Mouse (Mus musculus) kidney, postnatal 4 days (tissue): Measurements from ENCODE around the gene Terb1.

ENCODE experiments used
- DNase-seq, 2 experiments: peaks; one replicate each; pipeline ENCODE4 v3.0.0; 2021; ENCODE audit warnings: mixed read lengths in 2 of 2

The Terb1 gene

GRCm38 (mm10) chr8:104509061-104510006 lies at the start of gene Terb1:
TSS of gene Terb1 (minus strand) at chr8:104509910.
- DNase-seq = peak; percentile 70 to 79

- no peak for DNase-seq
These were observed 47.5 kb upstream of the Terb1 start for GRCm38 (mm10) chr8:104557226-104557625.

- DNase-seq = no peak
These were observed 45.5 kb upstream of the Terb1 start for GRCm38 (mm10) chr8:104555191-104555590.

GRCm38 (mm10) chr8:104543440-104544045 lies 33.8 kb upstream of the Terb1 start:
- DNase-seq = no peak

GRCm38 (mm10) chr8:104542160-104542559 lies 32.5 kb upstream of the Terb1 start:
- DNase-seq = no peak

- no peak for DNase-seq
These were observed 31.8 kb upstream of the Terb1 start for GRCm38 (mm10) chr8:104541515-104541880.

GRCm38 (mm10) chr8:104540710-104541514 lies 31.2 kb upstream of the Terb1 start:
- peak; percentile 31 to 42 for DNase-seq

- no peak for DNase-seq
These were observed 30.5 kb upstream of the Terb1 start for GRCm38 (mm10) chr8:104540238-104540637.

- DNase-seq = no peak
These were observed 29.9 kb upstream of the Terb1 start for GRCm38 (mm10) chr8:104539566-104539965.

- no peak for DNase-seq
These were observed 29.2 kb upstream of the Terb1 start for GRCm38 (mm10) chr8:104538896-104539295.

- no peak for DNase-seq
These were observed 26.3 kb upstream of the Terb1 start for GRCm38 (mm10) chr8:104536028-104536427.

GRCm38 (mm10) chr8:104535378-104535777 lies 25.7 kb upstream of the Terb1 start:
- DNase-seq = no peak

GRCm38 (mm10) chr8:104534779-104535141 lies 25.1 kb upstream of the Terb1 start:
- DNase-seq = peak in 1 of 2 experiments; percentile 22

GRCm38 (mm10) chr8:104533971-104534778 lies 24.5 kb upstream of the Terb1 start, which contains the start of the genes Nae1 and Car7:
TSS of gene Nae1 (minus strand) at chr8:104534637.
TSS of gene Car7 (plus strand) at chr8:104534689.
- peak; percentile 95 to 96 for DNase-seq

- DNase-seq = no peak
These were observed 23.8 kb upstream of the Terb1 start for GRCm38 (mm10) chr8:104533551-104533950.

- no peak for DNase-seq
These were observed 20.0 kb upstream of the Terb1 start for GRCm38 (mm10) chr8:104529671-104530070.

GRCm38 (mm10) chr8:104517872-104518271 lies 8.2 kb upstream of the Terb1 start:
- no peak for DNase-seq

- no peak for DNase-seq
These were observed 424 bp upstream of the Terb1 start for GRCm38 (mm10) chr8:104510134-104510533.

- DNase-seq = no peak
These were observed 30.6 kb downstream of the Terb1 start for GRCm38 (mm10) chr8:104479091-104479490.

GRCm38 (mm10) chr8:104472465-104472864 lies 37.2 kb downstream of the Terb1 start:
- no peak for DNase-seq

- DNase-seq = no peak
These were observed 42.2 kb downstream of the Terb1 start for GRCm38 (mm10) chr8:104467463-104467862.

GRCm38 (mm10) chr8:104452177-104452576 lies 57.5 kb downstream of the Terb1 start:
- no peak for DNase-seq
